Mouse (Mus musculus) lung, adult 10 weeks (tissue): ENCODE data around the gene Rbm12b1. TPM values are rescaled to one million over a fixed set of nuclear protein-coding genes. Genes with fewer than 3 reads are reported as not detected.

Experiments used
- polyA plus RNA-seq: library from polyadenylated mRNA; stranded (reverse); fragments of 350-450 nt; fragmentation: Illumina TruSeq; extraction: RNeasy Lipid Tissue Mini Kit (QIAGEN cat#74804); gene quantifications from one replicate; pipeline ENCODE4 v1.2.3, GENCODE M21; 2014; ENCODE audit warnings: low read depth, low replicate concordance; ENCODE audit not compliant: insufficient read depth

Gene Rbm12b1
- 5.4 TPM for polyA plus RNA-seq

DNA sequence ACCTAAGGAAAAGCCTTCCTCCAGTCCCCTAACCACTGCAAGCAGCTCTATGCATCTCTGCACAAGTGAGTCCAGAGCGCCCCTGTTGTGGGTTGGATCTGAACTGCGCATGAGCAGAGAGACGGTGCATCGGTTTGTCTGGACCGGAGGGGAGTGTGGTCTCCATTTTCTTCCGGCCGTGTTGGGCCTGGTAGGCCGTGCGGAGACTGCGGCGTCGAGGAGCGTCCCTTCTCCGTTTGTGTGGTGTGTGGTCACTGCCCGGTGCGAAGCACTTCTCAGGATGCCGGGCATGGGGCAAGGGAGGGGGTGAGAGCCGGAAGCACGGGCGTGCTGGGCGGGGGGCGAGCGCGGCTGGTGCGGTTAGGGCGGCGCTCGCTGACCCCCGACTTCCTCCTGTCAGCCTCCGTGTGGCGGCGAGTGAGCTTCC lies at the start of gene Rbm12b1:
Gene Rbm12b1, plus strand, starts transcription at position 124 of the 427 bp plus-strand sequence.

DNA sequence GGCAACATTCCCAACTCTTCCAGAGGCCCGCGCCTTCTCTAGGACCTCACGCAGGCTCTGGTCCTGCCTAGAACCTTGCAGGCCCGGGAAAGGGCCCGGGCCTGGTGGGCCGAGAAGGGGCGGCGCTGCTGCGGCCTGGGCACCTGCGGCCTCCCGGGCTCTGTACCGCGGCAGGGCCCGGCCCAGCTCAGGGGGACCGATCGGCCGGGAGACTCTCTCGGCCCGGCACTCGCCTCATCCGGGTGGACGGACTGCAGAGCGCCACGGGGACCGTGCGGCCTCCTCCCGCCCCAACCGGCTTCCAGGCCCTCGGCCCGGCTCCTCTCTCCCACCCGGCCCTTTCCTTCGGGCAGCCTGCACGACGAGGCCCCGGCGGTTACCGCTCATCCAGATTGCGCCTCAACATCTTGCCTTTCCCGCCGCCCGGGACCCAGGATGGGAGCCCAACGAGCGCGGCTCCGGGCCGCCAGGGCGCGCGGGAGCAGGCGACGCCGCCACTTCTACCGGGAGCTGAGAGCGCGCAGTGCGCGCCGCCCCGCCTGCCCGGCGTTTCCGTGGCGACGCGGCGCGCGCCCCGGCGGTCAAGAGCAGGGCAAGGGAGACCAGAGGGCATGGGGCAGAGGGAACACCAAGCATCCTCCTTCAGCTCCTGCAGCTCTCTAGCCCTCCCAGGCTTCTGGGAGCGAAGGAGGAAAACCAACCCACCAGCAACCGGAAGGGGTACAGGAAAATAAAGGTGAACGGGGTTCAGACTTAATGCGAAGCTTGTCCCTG lies 31.4 kb downstream of the Rbm12b1 start, which contains the start of gene Fam92a:
Gene Fam92a, minus strand, starts transcription at position 698 of the 774 bp plus-strand sequence.

Other genes with a start within 250 kb of the Rbm12b1 start
- gene Gm10604, start 159.0 kb upstream of the Rbm12b1 start, polyA plus RNA-seq, result not detected
- gene Rbm12b2, start 50.8 kb upstream of the Rbm12b1 start, polyA plus RNA-seq, result 7.4 TPM
- 16.5 TPM for gene Fam92a, start 31.8 kb downstream of the Rbm12b1 start, polyA plus RNA-seq